Mouse (Mus musculus): ENCODE results near the gene 2900026A02Rik.

2900026A02Rik gene

DNA sequence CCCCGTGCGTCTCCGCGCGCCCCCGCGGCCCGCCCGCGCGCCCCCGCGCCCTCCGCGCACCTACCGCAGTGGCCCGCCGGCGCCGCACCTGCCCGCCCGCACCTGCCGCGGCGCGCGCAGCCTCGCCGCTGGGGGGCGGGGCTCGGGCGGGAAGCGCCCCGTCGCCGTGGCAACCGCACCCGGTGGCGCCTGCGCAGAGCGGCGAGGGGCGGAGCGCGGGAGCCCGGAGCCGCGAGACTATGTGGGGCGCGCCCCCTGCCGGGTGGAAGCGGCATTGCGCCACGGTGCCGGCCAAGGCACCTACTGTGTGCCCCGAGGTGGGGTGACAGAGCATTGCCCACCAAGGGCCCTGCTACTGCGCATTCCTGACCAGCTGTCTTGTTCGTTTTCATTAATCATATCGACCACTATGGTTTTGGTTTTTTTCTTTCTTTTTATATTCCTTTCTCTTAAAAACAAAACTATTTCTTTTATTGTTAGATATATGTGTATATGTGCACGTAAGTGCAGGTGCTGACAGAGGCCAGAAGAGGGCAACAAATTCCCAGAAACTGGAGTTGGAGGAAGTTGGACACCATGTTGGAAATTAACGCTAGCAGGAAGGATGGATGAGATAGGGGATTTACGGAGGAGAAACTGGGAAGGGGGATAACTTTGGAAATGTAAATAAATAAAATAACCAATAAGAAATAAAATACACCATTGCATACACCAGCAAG is at the start of gene 2900026A02Rik:
2900026A02Rik (minus strand) TSS at position 90 of the 719 bp plus-strand sequence.
- DNase-seq = peak; percentile 80

- DNase-seq = no peak
Measured at GRCm38 (mm10) chr5:113270043-113270442, 49.0 kb upstream of the 2900026A02Rik start.

DNA sequence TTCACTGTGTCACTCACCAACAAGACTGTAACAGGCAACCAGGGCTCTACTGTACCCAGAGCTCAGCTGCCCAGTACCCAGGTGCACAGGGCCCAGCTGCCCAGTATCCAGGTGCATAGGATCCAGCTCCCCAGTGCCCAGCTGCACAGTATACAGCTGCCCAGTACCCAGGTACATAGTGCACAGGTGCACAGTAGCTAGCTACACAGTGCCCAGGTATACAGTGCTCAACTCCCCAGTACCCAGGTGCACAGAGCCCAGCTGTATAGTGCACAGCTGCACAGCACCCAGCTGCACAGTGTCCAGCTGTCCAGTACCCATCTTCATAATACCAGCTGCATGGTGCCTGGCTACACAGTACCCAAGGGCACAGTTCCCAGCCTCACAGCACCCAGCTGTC is 47.2 kb upstream of the 2900026A02Rik start:
- DNase-seq = no peak

GRCm38 (mm10) chr5:113265637-113266036 is 44.6 kb upstream of the 2900026A02Rik start:
- DNase-seq = no peak

GRCm38 (mm10) chr5:113250806-113251205 is 29.8 kb upstream of the 2900026A02Rik start:
- no peak for DNase-seq

DNA sequence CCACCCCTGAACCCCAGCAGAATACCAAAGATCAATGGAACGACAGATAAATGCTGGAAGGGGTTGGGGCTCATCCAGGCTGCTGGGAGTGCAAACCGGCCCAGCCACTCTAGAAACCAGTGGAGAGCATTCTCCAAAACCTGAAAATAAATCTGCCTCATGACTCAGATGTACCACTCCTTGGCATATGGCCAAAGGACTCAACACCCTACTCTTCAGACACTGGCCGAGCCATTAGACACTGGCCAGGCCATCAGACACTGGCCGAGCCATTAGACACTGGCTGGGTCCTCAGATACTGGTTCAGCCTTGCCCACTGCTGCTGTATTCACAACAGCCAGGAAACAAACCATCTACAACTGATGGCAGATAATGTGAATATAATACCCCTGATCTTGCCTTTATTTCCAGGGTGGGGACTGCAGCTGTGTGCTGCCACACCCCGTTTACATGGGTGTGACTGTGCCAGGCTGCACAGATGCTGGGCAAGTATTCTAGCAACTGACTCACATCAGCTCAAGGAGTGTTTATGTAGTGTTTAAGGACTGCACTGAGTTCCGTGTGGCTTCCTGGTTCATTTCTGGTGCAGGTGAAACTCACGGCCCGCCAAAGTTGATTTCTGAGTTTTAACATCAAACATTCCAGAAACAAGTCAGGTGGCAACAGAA is 28.4 kb upstream of the 2900026A02Rik start:
- no peak for DNase-seq

DNA sequence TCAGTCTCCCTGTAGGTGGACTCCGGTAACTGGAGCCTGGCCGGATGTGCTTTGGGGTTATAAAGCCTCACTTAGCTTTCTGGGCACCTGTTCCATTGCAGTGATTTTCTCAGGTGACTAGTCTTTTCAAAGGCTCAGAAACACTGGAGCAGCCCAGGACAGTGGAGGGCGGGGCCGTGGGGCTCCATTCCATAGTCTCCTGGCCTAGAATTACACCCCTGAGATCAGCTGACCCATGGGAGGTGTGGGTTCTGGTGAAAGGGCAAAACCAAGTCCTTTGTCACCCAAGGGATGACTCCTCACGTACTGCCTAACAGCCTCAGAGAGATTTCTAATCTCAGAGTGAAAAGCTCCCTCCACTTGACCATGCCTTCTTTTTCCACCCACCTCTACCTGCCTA is 9.2 kb upstream of the 2900026A02Rik start:
- no peak for DNase-seq

GRCm38 (mm10) chr5:113226632-113227102 is 5.6 kb upstream of the 2900026A02Rik start, which contains the start of gene Tmem211:
Tmem211 (plus strand) TSS chr5:113226909.
- peak; percentile 92 for DNase-seq

DNA sequence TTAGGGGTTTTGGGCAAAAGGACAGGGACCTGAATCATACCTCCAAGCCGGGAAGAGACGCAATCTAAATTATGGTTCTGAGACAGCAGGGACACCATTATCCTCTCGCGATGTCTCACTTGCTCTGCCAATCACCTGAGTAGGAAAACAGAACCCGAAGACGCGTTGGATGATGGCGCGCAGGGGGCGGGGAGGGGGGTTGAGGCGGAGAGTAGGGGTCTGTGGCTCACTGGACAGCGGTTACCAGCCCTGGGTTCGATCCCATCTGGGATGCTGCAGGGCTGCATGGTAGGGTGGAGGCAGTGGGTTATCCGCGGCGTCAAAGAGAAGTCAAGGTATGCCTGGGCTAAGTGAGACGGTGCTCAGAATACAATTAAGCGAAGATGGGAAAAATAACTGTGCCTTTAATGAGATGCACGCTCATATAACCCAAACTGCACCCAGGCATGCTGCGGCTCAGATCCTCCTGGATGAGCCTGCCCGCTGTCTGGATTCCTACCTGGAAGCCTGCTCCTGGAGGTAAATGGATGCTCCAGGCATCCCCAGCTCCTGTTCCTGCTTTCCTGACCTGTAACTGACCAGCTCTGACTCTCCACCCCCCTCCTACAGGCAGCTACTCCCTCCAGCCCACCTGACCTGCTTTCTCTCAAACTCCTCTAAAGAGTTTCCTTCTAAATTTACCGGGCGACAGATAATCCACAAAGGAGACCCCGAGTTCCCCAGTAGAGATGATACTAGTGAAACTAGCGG is 4.8 kb upstream of the 2900026A02Rik start:
- peak; percentile 18 for DNase-seq

DNA sequence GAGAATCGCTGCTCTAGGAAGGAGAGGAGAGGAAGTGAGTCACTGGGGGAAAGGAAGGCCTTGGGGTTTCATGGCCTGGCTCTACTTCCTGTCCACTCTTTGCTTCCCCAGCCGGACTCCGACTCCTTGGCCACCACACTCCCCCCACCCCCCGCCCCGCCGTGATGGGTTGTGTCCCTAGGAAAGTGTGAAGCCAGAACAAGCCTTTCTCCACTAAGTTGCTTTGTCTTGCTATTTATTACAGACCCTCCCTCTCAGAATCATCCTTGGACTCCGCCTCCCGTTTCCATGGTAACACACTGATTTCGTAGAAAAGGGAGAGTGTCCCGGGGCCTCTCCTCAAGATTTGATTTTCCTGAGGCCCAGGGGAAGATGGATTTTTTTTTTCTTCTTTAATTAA is 4.2 kb upstream of the 2900026A02Rik start:
- DNase-seq = peak; percentile 52

GRCm38 (mm10) chr5:113223888-113224287 is 2.9 kb upstream of the 2900026A02Rik start:
- no peak for DNase-seq

DNA sequence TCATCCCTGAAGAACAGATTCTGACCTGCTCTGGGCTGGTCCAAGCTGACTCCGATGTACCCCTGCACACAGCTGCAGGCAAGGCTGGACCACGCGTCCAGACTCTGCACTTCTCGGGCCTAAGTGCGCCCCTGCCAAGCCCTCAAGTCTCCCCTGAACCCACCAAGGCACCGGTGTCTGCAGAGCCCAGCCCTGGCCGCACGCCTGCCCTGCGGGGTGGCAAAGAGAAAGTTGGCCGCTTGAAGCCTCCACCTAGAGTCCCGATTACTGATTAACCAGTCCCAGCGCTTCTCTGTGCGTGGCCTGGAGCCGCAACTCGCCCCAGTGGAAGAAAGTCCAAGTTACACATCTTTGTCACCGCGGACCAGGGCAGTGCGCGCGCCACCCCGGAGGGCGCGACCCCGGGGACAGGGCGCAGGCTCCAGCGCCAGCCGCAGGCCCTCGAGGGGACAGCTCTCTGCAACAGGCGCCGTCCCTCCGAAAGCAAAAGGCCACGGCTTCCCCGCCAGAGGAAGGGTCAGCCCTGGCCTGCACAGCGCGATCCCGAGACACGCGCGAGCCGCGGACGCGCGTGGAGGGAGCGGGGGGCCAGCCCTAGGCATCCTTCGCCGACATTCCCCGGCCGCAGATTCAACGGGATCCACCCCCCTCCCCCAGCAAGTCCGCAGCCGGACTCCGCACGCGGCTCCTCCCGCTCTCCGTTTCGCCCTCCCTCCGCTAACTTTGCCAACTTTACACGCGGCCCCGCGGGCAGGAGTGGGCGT is 471 bp downstream of the 2900026A02Rik start:
- DNase-seq = no peak

GRCm38 (mm10) chr5:113219876-113220275 is 1.2 kb downstream of the 2900026A02Rik start:
- no peak for DNase-seq

DNA sequence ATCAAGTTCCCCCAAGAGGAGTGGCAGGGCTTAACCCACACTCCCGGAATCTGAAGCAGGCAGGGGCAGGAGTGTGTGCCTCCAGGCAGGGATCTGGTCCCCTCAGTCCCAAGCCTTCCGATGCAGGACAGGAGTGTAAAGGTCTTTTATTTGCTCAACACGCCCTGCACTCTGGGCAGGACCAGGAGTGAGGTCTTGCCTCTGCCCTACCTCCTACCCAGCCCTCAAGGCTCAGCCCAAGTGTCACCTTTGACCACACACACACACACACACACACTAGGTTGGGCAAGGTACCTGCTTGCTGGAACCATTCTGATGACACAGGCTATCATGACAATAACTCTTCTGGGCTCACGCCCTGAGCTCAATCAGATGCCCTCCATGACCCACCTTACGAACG is 1.6 kb downstream of the 2900026A02Rik start:
- no peak for DNase-seq

DNA sequence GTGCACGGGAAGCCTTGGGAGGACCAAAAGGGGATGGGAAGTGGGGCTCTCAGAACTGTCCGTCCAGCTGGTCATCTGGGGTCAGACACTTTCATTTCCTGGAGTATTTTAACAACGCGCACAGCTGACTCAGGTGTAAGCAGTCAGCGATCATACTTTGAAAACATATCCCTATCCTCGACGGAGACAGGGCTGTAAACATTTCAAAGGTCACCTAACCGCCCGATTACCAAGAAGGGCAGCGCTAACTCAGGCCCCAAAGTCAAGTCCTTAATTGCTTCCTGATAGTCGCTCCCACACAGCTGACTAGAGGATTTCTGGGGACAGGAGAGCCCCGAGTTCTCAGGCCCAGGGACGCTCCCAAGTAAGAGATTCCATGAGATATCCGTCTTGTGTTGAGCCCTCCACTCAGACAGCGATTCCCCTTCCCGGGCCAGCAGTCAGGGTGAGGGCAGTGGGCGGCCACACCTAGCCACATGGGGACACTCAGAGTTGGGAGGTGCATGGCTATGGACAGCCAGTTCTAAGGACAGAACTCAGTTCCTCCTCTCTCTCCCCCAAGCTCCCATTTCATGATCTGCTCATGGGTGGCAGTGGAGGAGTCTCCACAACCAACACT is 2.3 kb downstream of the 2900026A02Rik start:
- no peak for DNase-seq

GRCm38 (mm10) chr5:113217076-113217475 is 4.0 kb downstream of the 2900026A02Rik start:
- no peak for DNase-seq

DNA sequence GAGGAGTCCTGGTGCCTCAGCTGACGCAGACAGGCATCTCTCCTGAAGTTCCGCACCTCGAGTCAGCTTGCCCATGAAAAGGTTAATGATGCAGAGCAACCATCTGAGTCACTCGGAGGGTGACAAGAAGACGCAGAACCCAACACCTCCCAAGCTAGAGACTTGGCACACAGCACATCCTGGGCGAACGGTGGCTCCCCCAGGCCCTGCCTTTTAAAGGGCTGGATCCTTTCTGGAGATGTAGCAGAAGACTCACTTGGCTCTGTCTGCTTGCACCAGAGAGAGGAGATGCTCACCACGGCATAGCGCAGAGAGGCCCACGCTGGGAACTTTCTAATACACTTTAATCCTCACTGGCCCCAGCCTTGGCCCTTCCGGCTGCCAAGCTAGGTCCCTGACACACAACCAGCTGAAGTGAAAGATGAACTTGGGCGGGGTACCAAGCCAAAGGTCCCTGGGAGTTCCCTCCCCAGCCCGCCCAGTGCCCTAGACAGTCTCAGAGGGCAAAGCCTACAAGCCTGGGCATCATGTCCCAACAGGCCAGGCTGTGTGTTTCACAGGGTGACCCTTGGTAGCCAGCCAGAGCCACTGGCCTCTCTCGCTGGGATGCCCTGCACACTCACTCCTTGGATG is 4.6 kb downstream of the 2900026A02Rik start:
- DNase-seq = no peak

DNA sequence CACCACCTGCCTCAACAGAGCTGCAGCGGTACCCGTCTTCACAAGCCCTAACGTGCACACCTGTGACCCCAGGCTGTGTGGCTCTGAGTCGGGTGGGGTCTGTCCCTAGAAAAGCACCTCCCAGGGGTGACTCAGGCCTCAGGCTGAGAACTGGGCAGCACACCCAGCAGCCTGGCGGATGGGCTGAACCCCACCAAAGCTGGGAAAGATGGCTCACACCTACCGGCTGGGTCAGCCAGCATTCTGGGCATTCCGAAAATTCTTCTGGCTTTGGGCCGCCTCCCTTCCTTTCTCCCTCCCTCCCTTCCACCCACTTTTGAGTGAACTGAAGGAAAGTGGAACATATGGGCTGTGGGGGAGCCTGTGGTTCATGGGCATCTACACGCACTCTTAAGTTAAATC is 5.4 kb downstream of the 2900026A02Rik start:
- DNase-seq = no peak

DNA sequence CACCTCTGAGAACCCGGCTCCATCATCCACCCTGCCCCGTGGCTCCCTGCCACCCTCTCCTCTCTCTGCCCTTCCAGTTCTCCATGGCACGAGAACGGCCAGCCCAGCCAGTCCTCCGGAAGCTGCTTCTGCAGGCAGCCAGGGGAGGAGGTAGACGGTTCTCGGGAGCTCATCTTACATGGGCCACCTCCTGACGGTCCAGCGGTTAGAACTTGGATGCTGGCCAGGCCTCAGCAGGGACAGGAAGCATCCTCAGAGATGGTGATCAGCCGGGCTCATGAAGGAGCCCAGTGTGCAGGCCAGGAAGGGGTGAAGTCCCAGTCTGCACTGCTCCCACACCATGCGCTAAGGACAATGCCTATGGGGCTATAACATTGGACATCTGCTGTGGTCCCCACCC is 6.6 kb downstream of the 2900026A02Rik start:
- DNase-seq = peak; percentile 35

DNA sequence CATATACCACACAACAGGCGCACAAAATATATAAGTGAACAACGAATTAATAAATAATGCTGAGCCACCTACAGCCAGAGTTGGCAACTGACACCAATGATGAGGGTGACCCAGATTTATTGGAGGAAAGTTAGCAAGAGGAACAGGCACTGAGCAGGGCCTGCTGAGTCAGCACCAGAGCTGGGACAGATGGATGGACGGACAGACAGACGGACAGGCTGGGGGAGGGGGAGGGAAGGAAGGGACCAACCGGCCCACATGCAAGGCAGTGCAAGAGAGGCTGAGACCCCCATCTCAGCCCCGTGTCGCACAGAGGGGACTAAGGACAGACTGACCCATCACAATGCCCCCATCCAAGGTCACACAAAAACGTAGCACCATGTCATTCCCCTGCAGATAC is 7.0 kb downstream of the 2900026A02Rik start:
- no peak for DNase-seq

DNA sequence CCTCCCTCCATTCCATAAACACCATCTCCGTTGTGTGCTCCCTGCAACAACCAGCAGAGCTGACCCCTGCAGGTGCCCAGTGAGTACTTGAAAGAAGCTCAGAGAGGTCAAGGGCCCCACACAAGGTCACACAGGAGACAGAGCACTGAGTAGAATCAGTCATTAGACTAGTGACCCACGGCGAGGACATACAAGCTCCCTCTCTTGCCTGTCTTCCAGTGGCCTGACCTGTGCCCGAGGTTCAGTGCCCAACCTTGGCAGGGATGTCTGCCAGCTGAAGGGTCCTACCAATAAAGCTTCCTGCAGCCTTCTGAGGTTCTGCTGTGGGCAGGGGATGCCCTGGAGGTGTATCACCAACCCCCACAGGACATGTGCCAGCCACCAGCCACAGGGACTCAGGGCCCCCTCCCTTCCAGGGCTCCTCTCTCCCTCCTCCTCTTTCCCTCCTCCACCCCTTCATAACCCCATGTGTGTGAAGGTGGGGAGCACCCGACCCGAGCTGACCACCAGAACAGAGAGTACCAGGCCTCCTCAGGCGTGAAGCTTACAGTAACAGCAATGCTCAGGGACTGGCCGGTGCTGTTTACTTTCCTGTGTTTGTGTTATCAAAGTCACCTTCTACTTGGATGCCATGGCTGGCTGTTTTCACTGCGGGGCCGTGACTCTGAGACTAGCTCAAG is 8.7 kb downstream of the 2900026A02Rik start:
- no peak for DNase-seq
